Mouse (Mus musculus) olfactory bulb, adult 2 months (tissue): ENCODE measurements around the gene Hoxb6. TPM values are rescaled to one million over a fixed set of nuclear protein-coding genes. Genes with fewer than 3 reads are reported as not detected.

Experiments
- H3K27ac ChIP-seq: fragments of 200-500 bp; 2 replicates; pipeline ENCODE4 v1.5.1; 2012; ENCODE audit warnings: low read depth, low read length; ENCODE audit not compliant: insufficient read depth
- H3K4me1 ChIP-seq: fragments of 200-500 bp; 2 replicates; pipeline ENCODE4 v1.6.1; 2012; ENCODE audit warnings: low read length; ENCODE audit not compliant: control insufficient read depth, insufficient read depth
- H3K4me3 ChIP-seq: fragments of 200-500 bp; 2 replicates; pipeline ENCODE4 v1.5.1; 2012; ENCODE audit warnings: mild to moderate bottlenecking, low read depth, low read length, moderate library complexity; ENCODE audit not compliant: insufficient read depth
- CTCF ChIP-seq: fragments of 200-500 bp; IDR thresholded peaks from 2 replicates; pipeline ENCODE4 v1.5.1; 2012; ENCODE audit warnings: low read depth, mild to moderate bottlenecking, low read length, moderate library complexity; ENCODE audit not compliant: insufficient read depth
- POLR2A ChIP-seq: fragments of 200-500 bp; IDR thresholded peaks from 2 replicates; pipeline ENCODE4 v1.6.1; 2012; ENCODE audit warnings: mild to moderate bottlenecking, low read depth, low read length, moderate library complexity; ENCODE audit not compliant: insufficient read depth
- WGBS: fragments of 180-500 bp; shearing (Covaris S2); methylation state at CpG from one replicate; pipeline ENCODE4 v1.1.7; 2018; 5-methylcytosine and 5-hydroxymethylcytosine counted together
- polyA plus RNA-seq: library from polyadenylated mRNA; stranded (reverse); fragments of >200 nt; gene quantifications from 2 replicates; pipeline ENCODE4 v1.2.4, GENCODE M21; 2012; ENCODE audit warnings: low replicate concordance; ENCODE audit not compliant: missing spikeins, insufficient read depth, insufficient read length

Hoxb6 gene
- polyA plus RNA-seq, 1 experiment = not detected

DNA sequence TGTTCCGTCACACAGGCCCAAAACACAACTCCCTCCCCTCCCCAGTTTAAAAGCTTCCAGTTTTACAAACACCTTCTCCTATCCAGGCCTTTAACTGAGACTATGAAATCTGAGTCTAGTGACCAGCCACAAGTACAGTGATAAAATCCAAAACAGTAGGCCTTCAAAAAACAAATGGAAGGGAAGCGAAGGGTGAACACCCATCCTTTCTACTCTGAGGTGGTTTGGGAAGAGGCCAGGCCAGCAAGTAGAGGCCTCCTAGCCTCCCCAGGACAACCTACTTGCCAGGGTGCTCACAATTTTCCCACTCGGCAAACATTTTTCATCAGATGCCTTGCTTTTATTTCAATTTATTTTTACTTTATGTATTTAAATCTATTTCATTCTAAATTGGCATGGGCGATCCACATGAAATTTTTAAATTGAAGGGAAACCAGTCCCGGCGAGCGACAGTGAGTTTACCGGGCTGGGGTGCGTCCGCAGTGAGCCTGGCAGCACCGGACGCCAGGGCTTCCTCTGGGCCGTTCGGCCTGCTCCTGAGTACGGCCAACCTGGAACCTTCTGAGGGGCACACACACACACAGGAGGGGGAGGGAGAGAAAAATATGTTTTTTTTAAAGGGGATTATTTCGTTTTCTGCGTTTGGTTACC, 1.4 kb upstream of the Hoxb6 start:
- no peak overlapping the region for H3K4me3 ChIP-seq
- H3K27ac ChIP-seq = no peak overlapping the region
- no peaks in the 10 kb centered on the region for H3K4me1 ChIP-seq
- TF ChIP-seq POLR2A (no peak), CTCF (no peak)
- WGBS = 13% methylated on average over 17 of the region's 17 CpGs

DNA sequence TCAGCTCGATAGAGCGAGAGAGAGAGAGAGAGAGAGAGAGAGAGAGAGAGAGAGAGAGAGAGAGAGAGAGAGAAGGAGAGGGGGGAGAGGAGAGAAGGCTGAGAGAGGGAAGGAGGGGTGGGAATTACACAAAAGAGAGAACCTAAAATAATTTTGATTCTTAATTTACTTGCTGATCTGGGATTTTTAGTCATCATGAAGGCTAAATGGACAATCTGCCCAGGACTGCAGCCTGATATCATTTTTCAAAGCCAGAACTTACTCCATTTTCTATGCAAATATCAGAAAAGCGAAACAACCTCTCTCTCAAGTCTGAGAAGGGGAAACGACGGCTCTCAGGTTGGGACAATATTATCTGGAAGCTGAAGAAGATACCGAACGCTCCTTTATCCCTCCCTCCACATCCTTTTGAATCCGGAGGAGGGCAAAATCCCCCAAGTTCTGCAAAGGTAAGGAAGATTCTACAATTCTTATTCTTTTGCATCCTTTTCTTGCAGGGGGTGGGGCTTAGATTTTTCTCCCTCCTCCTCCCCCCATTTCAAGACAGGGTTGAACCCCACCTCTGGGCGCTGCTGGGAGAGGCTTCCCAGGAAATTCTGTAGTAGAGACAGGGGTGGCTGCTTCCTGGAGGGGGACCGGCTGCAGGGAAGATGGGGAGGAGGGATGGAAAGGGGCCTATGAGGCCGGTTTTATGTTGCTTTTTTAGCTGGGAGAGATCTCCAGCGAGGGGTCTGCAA, 457 bp downstream of the Hoxb6 start:
- TF ChIP-seq CTCF = no peak
- TF ChIP-seq POLR2A = no peak
- H3K4me3 ChIP-seq = no peak overlapping the region
- H3K4me1 ChIP-seq = no peaks in the 10 kb centered on the region
- 4% methylated on average over 12 of the region's 12 CpGs for WGBS
- H3K27ac ChIP-seq = no peak overlapping the region

DNA sequence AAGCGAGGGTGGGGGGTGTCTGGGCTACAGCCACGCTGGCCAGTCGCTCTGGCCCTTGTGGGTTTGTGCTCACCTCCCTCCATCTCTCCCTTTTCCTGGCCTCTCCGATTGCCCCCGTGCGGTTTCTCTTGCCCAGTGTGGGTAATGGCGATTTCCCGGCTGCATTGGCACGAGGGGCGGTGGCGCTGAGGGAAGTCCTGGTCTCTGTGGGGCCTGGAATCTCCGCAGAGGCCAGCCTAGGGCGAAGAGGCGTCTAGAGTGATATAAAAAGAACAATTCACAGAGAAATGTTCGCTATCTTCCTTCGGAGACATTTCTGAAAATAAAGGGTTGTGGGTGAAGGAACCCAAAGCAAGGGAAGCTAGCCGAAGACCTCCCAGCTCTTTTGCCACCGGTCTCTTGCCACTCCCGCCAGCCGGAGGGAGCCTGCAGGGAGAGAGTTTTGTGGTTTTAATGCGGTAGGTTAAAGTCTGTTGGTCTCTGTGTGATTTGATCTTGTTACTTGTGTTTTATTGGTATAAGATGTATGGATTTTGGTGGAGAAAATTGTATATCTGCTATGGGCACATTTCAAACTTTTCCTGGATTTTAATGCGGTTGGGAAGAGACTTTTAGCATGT, 1.1 kb downstream of the Hoxb6 start:
- Histone ChIP-seq H3K27ac (no peak overlapping the region), H3K4me1 (no peaks in the 10 kb centered on the region), H3K4me3 (no peak overlapping the region)
- 1% methylated on average over 22 of the region's 22 CpGs for WGBS
- TF ChIP-seq POLR2A = no peak
- no peak for TF ChIP-seq CTCF

DNA sequence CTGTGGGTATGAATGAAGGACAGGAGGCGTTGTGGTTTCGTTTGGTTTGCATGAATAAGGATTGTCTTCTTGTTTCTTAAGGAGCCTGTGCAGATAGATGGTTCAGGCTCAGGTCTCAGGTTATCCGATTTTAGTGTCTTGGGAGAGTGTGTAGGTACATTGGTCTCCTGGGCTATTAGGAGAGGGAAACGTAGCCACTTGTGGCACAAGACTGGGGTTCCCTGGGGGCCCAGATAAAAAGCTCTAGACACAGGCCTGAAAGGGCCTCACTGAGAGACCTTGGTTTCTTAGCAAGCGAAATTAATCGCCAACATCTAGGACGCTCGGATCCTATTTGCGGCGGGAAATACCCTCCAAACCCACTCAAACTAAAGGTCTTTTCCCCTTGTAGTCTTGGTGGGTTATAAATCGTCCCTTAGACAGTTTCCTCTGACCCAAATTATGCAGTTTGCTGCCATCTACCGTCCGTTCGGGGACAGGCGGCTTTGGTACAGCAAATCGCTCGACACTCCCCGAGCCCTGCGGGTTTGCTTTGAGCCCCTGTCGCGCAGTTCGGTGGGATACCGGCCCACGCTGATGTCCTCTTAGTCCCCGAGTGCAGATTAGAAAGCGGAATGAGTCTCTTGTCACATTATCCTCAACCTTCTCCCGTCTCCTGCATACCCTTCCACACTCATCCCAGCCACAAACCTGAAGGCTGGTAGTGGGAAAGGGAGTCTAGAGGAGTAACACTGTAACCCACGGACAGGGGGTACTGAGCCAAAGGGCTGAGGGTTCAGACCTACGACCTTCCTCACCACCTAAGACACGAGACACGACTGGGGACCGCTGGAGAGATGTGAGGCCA, 2.2 kb downstream of the Hoxb6 start:
- TF ChIP-seq POLR2A = no peak
- TF ChIP-seq CTCF = no peak; the same call in 1 of the 2 replicates
- H3K4me1 ChIP-seq = no peaks in the 10 kb centered on the region
- H3K4me3 ChIP-seq = no peak overlapping the region
- WGBS = 1% methylated on average over 32 of the region's 32 CpGs
- H3K27ac ChIP-seq = no peak overlapping the region

DNA sequence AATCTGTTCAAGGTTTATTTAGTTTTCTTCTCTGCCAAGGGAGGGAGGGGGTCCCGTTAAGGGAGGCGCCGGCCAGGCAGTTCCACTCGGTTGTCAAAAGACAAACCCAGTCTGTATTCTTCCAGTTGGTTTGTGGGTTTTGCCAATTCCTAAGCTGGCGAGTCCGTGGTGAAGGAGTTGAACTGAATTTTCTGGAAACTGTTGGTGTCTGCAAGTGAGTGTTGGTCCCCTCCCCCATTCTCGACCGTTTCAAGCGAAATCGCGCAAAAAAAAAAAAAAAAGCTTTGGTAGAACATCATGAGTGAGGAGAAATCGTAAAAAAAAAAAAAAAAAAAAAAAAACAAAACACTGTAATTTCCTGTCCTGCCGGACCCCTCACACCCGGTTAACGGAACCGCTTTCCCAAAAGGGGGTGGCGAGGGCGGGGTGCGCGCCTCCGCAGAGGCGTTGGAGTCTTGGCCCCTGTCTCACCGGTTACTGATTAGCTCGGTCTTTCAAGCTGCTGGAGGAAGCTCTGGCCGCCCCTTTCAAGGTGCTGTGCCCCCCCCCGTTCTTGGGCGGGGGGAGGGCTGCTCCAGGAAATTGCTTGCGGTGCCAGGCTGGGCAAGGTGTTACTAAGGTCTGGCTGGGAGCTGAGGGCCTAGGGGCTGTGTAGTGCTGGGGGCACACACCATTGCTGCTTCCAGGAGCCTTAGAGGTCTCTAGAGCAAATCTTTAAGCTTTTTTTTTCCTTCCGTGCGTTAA, 3.0 kb downstream of the Hoxb6 start:
- Histone ChIP-seq H3K27ac (no peak overlapping the region), H3K4me1 (no peaks in the 10 kb centered on the region), H3K4me3 (no peak overlapping the region)
- TF ChIP-seq POLR2A (no peak), CTCF (no peak)
- 1% methylated on average over 30 of the region's 30 CpGs for WGBS

DNA sequence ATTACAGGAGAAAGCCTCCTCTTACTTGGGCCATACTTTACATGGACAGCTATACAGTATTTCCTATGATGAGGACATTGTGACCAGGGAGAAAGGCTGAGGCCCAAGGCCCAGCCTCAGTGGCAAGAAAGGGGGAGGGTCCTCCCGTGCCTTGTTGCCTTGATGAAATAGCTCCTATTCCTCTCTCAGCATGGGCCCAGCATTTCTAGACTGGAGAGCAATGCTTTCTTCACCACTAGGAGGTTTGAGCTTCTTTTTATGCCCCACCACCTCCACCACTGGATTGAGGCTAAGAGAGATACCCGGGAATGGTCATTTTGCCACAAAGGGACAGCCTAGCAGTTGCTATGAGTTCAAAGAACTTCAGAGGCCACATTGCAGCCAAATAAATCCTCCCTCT, 4.7 kb downstream of the Hoxb6 start:
- WGBS = 3% methylated on average over 2 of the region's 2 CpGs
- H3K27ac ChIP-seq = no peak overlapping the region
- H3K4me1 ChIP-seq = no peaks in the 10 kb centered on the region
- H3K4me3 ChIP-seq = no peak overlapping the region
- no peak for TF ChIP-seq POLR2A
- TF ChIP-seq CTCF = no peak

DNA sequence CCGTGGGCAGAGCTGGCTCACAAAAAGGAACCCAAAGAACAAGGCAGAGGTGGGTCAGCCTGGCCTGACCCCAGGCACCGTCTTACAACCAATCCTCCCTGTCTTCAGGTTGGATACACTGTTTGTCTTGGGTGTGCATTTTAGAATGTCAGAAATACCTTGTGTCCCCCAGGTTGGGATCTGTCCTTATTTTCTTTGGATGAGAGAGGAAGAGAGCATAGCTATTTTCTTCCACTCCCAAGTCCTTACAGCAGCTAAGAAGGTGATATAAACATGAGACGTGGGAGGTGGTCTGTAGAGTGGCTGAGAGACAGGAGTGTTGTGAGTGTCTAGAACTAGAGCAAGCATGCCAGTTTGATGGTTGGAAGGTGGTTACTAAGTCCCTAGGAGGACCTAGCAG, 5.2 kb downstream of the Hoxb6 start:
- Histone ChIP-seq H3K4me3 (no peak overlapping the region), H3K27ac (no peak overlapping the region), H3K4me1 (no peaks in the 10 kb centered on the region)
- TF ChIP-seq POLR2A = no peak
- no peak for TF ChIP-seq CTCF
- 3% methylated on average over 3 of the region's 3 CpGs for WGBS

DNA sequence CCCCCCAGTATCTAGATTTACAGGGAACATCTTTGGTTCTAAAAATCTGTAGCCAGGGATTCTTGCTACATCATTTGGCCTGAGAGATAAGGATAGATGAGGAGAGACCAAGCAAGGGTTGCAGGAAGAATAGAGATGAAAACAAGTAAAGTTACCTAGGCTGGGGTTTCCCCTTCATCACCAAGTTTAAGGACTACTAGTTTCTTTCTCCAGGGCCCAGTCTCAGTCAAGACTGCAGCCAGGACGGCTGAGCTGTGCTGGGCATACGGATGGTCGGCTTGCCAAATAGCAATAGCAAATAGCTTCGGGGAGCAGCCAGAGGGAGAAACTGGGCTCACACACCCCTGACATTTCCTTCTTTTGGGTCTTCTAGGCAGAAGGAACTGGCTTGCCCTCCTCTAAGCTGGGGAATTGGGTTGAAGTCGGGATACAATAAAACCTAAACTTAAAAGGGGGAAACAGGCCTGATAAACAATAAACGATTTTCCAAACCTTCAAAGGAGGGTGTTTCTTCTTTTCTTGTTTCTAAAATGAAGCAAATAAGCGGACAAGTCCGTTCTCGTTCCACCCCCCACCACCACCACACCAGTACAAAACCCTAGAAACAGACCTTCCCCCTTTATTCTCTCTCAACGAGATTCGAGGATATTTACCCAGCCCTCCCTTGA, 5.8 kb downstream of the Hoxb6 start:
- Histone ChIP-seq H3K27ac (no peak overlapping the region), H3K4me1 (no peaks in the 10 kb centered on the region), H3K4me3 (no peak overlapping the region)
- no peak for TF ChIP-seq CTCF
- no peak for TF ChIP-seq POLR2A
- 6% methylated on average over 11 of the region's 11 CpGs for WGBS
